Mouse (Mus musculus): ENCODE data around the gene Ift122. TPM values are rescaled to one million over a fixed set of nuclear protein-coding genes. Genes with fewer than 3 reads are reported as not detected.

Ift122 gene
- polyA plus RNA-seq, 1 experiment from 2014 or later, result 2.2 TPM

GRCm38 (mm10) chr6:115945633-115946032 lies 92.4 kb downstream of the Ift122 start:
- Histone ChIP-seq H3K36me3 (replicated peaks) (no peaks in the 10 kb centered on the region), H3K9ac (no peak overlapping the region), H3K4me3 (replicated peaks) (no peak overlapping the region), H3K27ac (replicated peaks) (no peak overlapping the region), H3K9me3 (replicated peaks) (no peaks in the 10 kb centered on the region), H3K27me3 (no peaks in the 10 kb centered on the region), H3K4me2 (no peak overlapping the region), H3K4me1 (replicated peaks) (peaks cover 17% of the 10 kb centered on the region; the same call in 1 of the 2 replicates)
- 37% methylated on average over 8 of the region's 8 CpGs for WGBS (ENCODE audit: insufficient replicate concordance)
- no peak for ATAC-seq (ENCODE audit: insufficient read depth)

- WGBS (ENCODE audit: insufficient replicate concordance), result 23% methylated on average over 6 of the region's 6 CpGs
These were observed 93.1 kb downstream of the Ift122 start for GRCm38 (mm10) chr6:115946389-115946788.

GRCm38 (mm10) chr6:115954506-115955074 lies 101.3 kb downstream of the Ift122 start:
- Histone ChIP-seq H3K4me3 (replicated peaks) (no peak overlapping the region), H3K36me3 (replicated peaks) (no peaks in the 10 kb centered on the region), H3K9ac (no peak overlapping the region), H3K27me3 (no peaks in the 10 kb centered on the region), H3K27ac (replicated peaks) (no peak overlapping the region), H3K4me1 (replicated peaks) (0 out of 2 replicates have a peak, but pooled peaks cover 7% of the 10 kb centered on the region), H3K4me2 (no peak overlapping the region), H3K9me3 (replicated peaks) (no peaks in the 10 kb centered on the region)
- WGBS (ENCODE audit: insufficient replicate concordance), result 78% methylated on average over 9 of the region's 9 CpGs
- ATAC-seq (ENCODE audit: insufficient read depth), result no peak

More at GRCm38 (mm10) chr6:115946389-115946788, 93.1 kb downstream of the Ift122 start:
- Histone ChIP-seq H3K27ac (replicated peaks) (no peak overlapping the region), H3K27me3 (no peaks in the 10 kb centered on the region), H3K4me2 (no peak overlapping the region), H3K4me3 (replicated peaks) (no peak overlapping the region), H3K9me3 (replicated peaks) (no peaks in the 10 kb centered on the region), H3K36me3 (replicated peaks) (no peaks in the 10 kb centered on the region), H3K4me1 (replicated peaks) (peaks cover 9% of the 10 kb centered on the region; the same call in 1 of the 2 replicates), H3K9ac (no peak overlapping the region)
- no peak for ATAC-seq (ENCODE audit: insufficient read depth)

- Histone ChIP-seq H3K4me3 (replicated peaks) (no peak overlapping the region), H3K4me2 (no peak overlapping the region), H3K36me3 (replicated peaks) (no peaks in the 10 kb centered on the region), H3K9ac (no peak overlapping the region), H3K27me3 (no peaks in the 10 kb centered on the region), H3K4me1 (replicated peaks) (0 out of 2 replicates have a peak, but pooled peaks cover 7% of the 10 kb centered on the region), H3K27ac (replicated peaks) (no peak overlapping the region), H3K9me3 (replicated peaks) (no peaks in the 10 kb centered on the region)
- WGBS (ENCODE audit: insufficient replicate concordance), result 76% methylated on average over 4 of the region's 4 CpGs
- no peak for ATAC-seq (ENCODE audit: insufficient read depth)
These were observed 101.9 kb downstream of the Ift122 start for GRCm38 (mm10) chr6:115955169-115955568.

GRCm38 (mm10) chr6:115955664-115956063 lies 102.4 kb downstream of the Ift122 start:
- Histone ChIP-seq H3K4me2 (no peak overlapping the region), H3K27ac (replicated peaks) (no peak overlapping the region), H3K9ac (no peak overlapping the region), H3K4me1 (replicated peaks) (0 out of 2 replicates have a peak, but pooled peaks cover 7% of the 10 kb centered on the region), H3K36me3 (replicated peaks) (no peaks in the 10 kb centered on the region), H3K27me3 (no peaks in the 10 kb centered on the region), H3K4me3 (replicated peaks) (no peak overlapping the region), H3K9me3 (replicated peaks) (no peaks in the 10 kb centered on the region)
- 64% methylated on average over 11 of the region's 11 CpGs for WGBS (ENCODE audit: insufficient replicate concordance)
- ATAC-seq (ENCODE audit: insufficient read depth), result no peak

- Histone ChIP-seq H3K4me2 (no peak overlapping the region), H3K4me1 (replicated peaks) (0 out of 2 replicates have a peak, but pooled peaks cover 7% of the 10 kb centered on the region), H3K4me3 (replicated peaks) (no peak overlapping the region), H3K9ac (no peak overlapping the region), H3K27me3 (no peaks in the 10 kb centered on the region), H3K9me3 (replicated peaks) (no peaks in the 10 kb centered on the region), H3K27ac (replicated peaks) (no peak overlapping the region), H3K36me3 (replicated peaks) (no peaks in the 10 kb centered on the region)
- ATAC-seq (ENCODE audit: insufficient read depth), result no peak
- WGBS (ENCODE audit: insufficient replicate concordance), result 76% methylated on average over 13 of the region's 13 CpGs
These were observed 103.2 kb downstream of the Ift122 start for GRCm38 (mm10) chr6:115956418-115956921.

GRCm38 (mm10) chr6:115956922-115957601 lies 103.8 kb downstream of the Ift122 start:
- no peaks in the 10 kb centered on the region for H3K36me3 ChIP-seq (replicated peaks)
- H3K9me3 ChIP-seq (replicated peaks), result no peaks in the 10 kb centered on the region
- H3K4me2 ChIP-seq, result no peak overlapping the region
- no peaks in the 10 kb centered on the region for H3K27me3 ChIP-seq
- H3K9ac ChIP-seq, result no peak overlapping the region
- H3K4me1 ChIP-seq (replicated peaks), result 0 out of 2 replicates have a peak, but pooled peaks cover 7% of the 10 kb centered on the region
- ATAC-seq (ENCODE audit: insufficient read depth), result peak; percentile 30; the same call in 1 of the 2 replicates
- 65% methylated on average over 16 of the region's 16 CpGs for WGBS (ENCODE audit: insufficient replicate concordance)
- H3K27ac ChIP-seq (replicated peaks), result no peak overlapping the region
- no peak overlapping the region for H3K4me3 ChIP-seq (replicated peaks)

- Histone ChIP-seq H3K9me3 (replicated peaks) (no peaks in the 10 kb centered on the region), H3K4me3 (replicated peaks) (no peak overlapping the region), H3K36me3 (replicated peaks) (no peaks in the 10 kb centered on the region), H3K9ac (no peak overlapping the region), H3K27me3 (no peaks in the 10 kb centered on the region), H3K27ac (replicated peaks) (no peak overlapping the region), H3K4me1 (replicated peaks) (0 out of 2 replicates have a peak, but pooled peaks cover 7% of the 10 kb centered on the region), H3K4me2 (no peak overlapping the region)
- 45% methylated on average over 6 of the region's 6 CpGs for WGBS (ENCODE audit: insufficient replicate concordance)
- no peak for ATAC-seq (ENCODE audit: insufficient read depth)
These were observed 104.4 kb downstream of the Ift122 start for GRCm38 (mm10) chr6:115957681-115958080.

- 78% methylated on average over 9 of the region's 9 CpGs for WGBS (ENCODE audit: insufficient replicate concordance)
- no peak overlapping the region for H3K4me3 ChIP-seq (replicated peaks)
- ATAC-seq (ENCODE audit: insufficient read depth), result no peak
- H3K27ac ChIP-seq (replicated peaks), result no peak overlapping the region
- H3K9ac ChIP-seq, result no peak overlapping the region
- H3K9me3 ChIP-seq (replicated peaks), result no peaks in the 10 kb centered on the region
- no peaks in the 10 kb centered on the region for H3K36me3 ChIP-seq (replicated peaks)
- no peaks in the 10 kb centered on the region for H3K27me3 ChIP-seq
- no peak overlapping the region for H3K4me2 ChIP-seq
- 0 out of 2 replicates have a peak, but pooled peaks cover 7% of the 10 kb centered on the region for H3K4me1 ChIP-seq (replicated peaks)
These were observed 105.2 kb downstream of the Ift122 start for GRCm38 (mm10) chr6:115958445-115958844.

GRCm38 (mm10) chr6:115959151-115959691 lies 106.0 kb downstream of the Ift122 start:
- Histone ChIP-seq H3K27ac (replicated peaks) (no peak overlapping the region), H3K4me1 (replicated peaks) (0 out of 2 replicates have a peak, but pooled peaks cover 7% of the 10 kb centered on the region), H3K36me3 (replicated peaks) (no peaks in the 10 kb centered on the region), H3K9ac (no peak overlapping the region), H3K4me2 (no peak overlapping the region), H3K4me3 (replicated peaks) (no peak overlapping the region), H3K27me3 (no peaks in the 10 kb centered on the region), H3K9me3 (replicated peaks) (no peaks in the 10 kb centered on the region)
- ATAC-seq (ENCODE audit: insufficient read depth), result no peak
- 76% methylated on average over 7 of the region's 7 CpGs for WGBS (ENCODE audit: insufficient replicate concordance)

GRCm38 (mm10) chr6:115960322-115960721 lies 107.1 kb downstream of the Ift122 start:
- Histone ChIP-seq H3K36me3 (replicated peaks) (no peaks in the 10 kb centered on the region), H3K9me3 (replicated peaks) (no peaks in the 10 kb centered on the region), H3K27ac (replicated peaks) (no peak overlapping the region), H3K27me3 (no peaks in the 10 kb centered on the region), H3K9ac (no peak overlapping the region), H3K4me2 (no peak overlapping the region), H3K4me1 (replicated peaks) (0 out of 2 replicates have a peak, but pooled peaks cover 5% of the 10 kb centered on the region), H3K4me3 (replicated peaks) (no peak overlapping the region)
- ATAC-seq (ENCODE audit: insufficient read depth), result no peak
- 79% methylated on average over 19 of the region's 19 CpGs for WGBS (ENCODE audit: insufficient replicate concordance)

Data from liver, embryonic 15.5 days (tissue).